Mouse (Mus musculus) bone marrow, adult 2 months (tissue): ENCODE data around the gene Gsk3b.

Experiments used
- CTCF ChIP-seq: fragments of 200-500 bp; IDR thresholded peaks from 2 replicates; pipeline ENCODE4 v1.5.1; 2011; ENCODE audit warnings: low read length, control low read depth; ENCODE audit not compliant: control insufficient read depth, insufficient read depth
- POLR2A ChIP-seq: fragments of 200-500 bp; IDR thresholded peaks from 2 replicates; pipeline ENCODE4 v1.6.1; 2011; ENCODE audit warnings: low read depth, mild to moderate bottlenecking, control low read depth, low read length, borderline replicate concordance; ENCODE audit not compliant: control insufficient read depth

- no peak for TF ChIP-seq POLR2A
- TF ChIP-seq CTCF = no peak
These were observed 159.6 kb downstream of the Gsk3b start for GRCm38 (mm10) chr16:38248331-38248961.
